Mouse (Mus musculus) erythroblast, adult 5-6 weeks (primary cell): ENCODE results near the gene Olfr115. TPM values are rescaled to one million over a fixed set of nuclear protein-coding genes. Genes with fewer than 3 reads are reported as not detected.

Source experiments
- ATAC-seq: replicated peaks from 2 replicates; pipeline ENCODE4 v1.8.0; 2016; ENCODE audit warnings: moderate number of reproducible peaks, mild to moderate bottlenecking, moderate TSS enrichment, inconsistent platforms; ENCODE audit not compliant: poor library complexity, low FRiP score, severe bottlenecking
- total RNA-seq, 2 experiments: library from RNA; stranded (forward) in 1 of 2; stranded (reverse) in 1 of 2; fragments of 150-400 nt in 1 of 2; fragments of 200-764, 138-1000 nt in 1 of 2; gene quantifications; 2 replicates each; pipeline versions ENCODE4 v1.2.3 to v1.2.4; 2015 to 2017; ENCODE audit warnings: low replicate concordance in 2 of 2

Olfr115 gene
- total RNA-seq (2015; ENCODE audit: low replicate concordance): not detected in 2 replicates
- not detected in 2 replicates for total RNA-seq (2017; ENCODE audit: low replicate concordance)

- ATAC-seq: no peak
Measured at GRCm38 (mm10) chr17:37627009-37627408, at the start of gene Olfr115, which contains the start of gene Olfr116. Gene Olfr115, minus strand, starts transcription at chr17:37627109. Gene Olfr116, minus strand, starts transcription at chr17:37627199.

- ATAC-seq: no peak
Measured at GRCm38 (mm10) chr17:37666688-37667087, 39.8 kb upstream of the Olfr115 start, which contains the start of gene Olfr118. Gene Olfr118, plus strand, starts transcription at chr17:37666988.

DNA sequence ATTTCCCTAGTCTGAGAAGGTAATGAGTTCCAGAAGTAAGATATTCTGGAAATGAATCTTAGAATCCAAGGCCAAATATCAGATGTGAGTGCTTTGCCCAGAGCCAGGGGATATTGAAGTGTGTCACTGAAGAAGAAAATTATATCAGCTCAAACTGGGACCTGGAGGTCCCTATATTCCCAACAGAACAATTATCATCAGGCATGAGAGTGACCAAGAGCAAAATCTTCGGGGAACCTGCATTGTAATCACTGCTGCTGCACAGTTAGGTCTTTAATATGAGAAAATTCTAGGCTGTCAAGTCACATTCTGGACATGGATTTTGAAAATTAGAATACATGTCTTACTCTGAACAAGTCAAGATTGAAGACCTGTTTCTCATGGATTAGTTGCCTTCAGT lies 36.8 kb upstream of the Olfr115 start, which contains the start of gene Olfr117:
Gene Olfr117 (minus strand): TSS at position 101 of the 400 bp plus-strand sequence.
- no peak for ATAC-seq

DNA sequence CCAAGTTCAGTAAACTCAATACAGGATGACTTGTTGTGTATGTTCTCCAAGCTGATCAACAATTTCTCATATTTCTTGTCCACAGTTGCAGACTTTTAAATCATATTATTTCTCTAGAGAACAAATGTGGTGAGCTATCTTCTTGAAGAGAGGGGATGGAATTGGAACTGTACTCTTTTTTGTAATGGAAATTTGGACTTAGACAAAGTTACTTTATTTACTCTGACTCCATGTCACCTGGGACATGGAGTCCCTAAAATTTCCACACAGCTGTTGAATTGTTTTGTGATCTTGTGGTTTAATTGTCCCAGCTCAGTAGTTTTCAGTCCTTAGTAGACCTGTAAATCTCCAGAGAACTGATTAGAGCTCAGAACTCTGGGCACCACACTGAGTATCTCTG lies 34.3 kb downstream of the Olfr115 start, which contains the start of gene Olfr114:
Gene Olfr114 (minus strand): TSS at position 101 of the 400 bp plus-strand sequence.
- no peak for ATAC-seq

GRCm38 (mm10) chr17:37577563-37577962 lies 49.3 kb downstream of the Olfr115 start, which contains the start of gene Olfr113:
Gene Olfr113, minus strand, starts transcription at chr17:37577663.
- ATAC-seq: no peak

DNA sequence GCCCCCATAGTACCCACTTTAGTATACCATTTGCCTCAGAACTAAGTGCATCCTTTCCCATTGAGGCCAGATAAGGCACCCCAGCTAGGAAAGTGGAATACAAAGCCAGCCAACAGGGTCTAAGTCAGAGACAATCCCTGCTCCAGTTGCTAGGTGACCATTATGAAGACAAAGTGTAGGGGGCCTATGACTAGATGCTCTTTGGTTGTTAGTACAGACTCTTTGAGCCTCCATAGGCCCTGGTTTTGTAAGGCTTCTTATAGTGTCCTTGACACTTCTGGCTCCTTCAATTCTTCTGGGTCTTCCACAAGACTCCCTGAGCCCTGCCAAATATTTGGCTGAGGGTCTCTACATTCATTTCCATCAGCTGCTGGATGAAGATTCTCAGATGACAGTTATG lies 57.6 kb downstream of the Olfr115 start, which contains the start of gene Olfr112:
Gene Olfr112 (minus strand): TSS at position 101 of the 400 bp plus-strand sequence.
- no peak for ATAC-seq

Other genes starting within 250 kb of the Olfr115 start
- gene Olfr105-ps, start 248.1 kb downstream of the Olfr115 start, total RNA-seq (2015; ENCODE audit: low replicate concordance): not detected in 2 replicates
- gene Olfr105-ps, start 248.1 kb downstream of the Olfr115 start, total RNA-seq (2017; ENCODE audit: low replicate concordance): not detected in 2 replicates
- not detected in 2 replicates for gene Olfr106-ps, start 236.7 kb downstream of the Olfr115 start, total RNA-seq (2015; ENCODE audit: low replicate concordance)
- not detected in 2 replicates for gene Olfr106-ps, start 236.7 kb downstream of the Olfr115 start, total RNA-seq (2017; ENCODE audit: low replicate concordance)
- gene Olfr107, start 227.9 kb downstream of the Olfr115 start, total RNA-seq (2015; ENCODE audit: low replicate concordance): not detected in 2 replicates
- 0.56 TPM in 1 of 2 replicates, not detected in the other for gene Olfr107, start 227.9 kb downstream of the Olfr115 start, total RNA-seq (2017; ENCODE audit: low replicate concordance)
- gene Olfr108, start 181.6 kb downstream of the Olfr115 start, total RNA-seq (2015; ENCODE audit: low replicate concordance): not detected in 2 replicates
- gene Olfr108, start 181.6 kb downstream of the Olfr115 start, total RNA-seq (2017; ENCODE audit: low replicate concordance): not detected in 2 replicates
- gene Olfr109, start 168.2 kb downstream of the Olfr115 start, total RNA-seq (2015; ENCODE audit: low replicate concordance): not detected in 2 replicates
- gene Olfr109, start 168.2 kb downstream of the Olfr115 start, total RNA-seq (2017; ENCODE audit: low replicate concordance): not detected in 2 replicates
- gene H2-M2, start 143.6 kb downstream of the Olfr115 start, total RNA-seq (2015; ENCODE audit: low replicate concordance): not detected in 2 replicates
- 0.34 TPM in 1 of 2 replicates, not detected in the other for gene H2-M2, start 143.6 kb downstream of the Olfr115 start, total RNA-seq (2017; ENCODE audit: low replicate concordance)
- gene Olfr110, start 134.6 kb downstream of the Olfr115 start, total RNA-seq (2015; ENCODE audit: low replicate concordance): not detected in 2 replicates
- gene Olfr110, start 134.6 kb downstream of the Olfr115 start, total RNA-seq (2017; ENCODE audit: low replicate concordance): not detected in 2 replicates
- gene Olfr111, start 119.1 kb downstream of the Olfr115 start, total RNA-seq (2015; ENCODE audit: low replicate concordance): not detected in 2 replicates
- gene Olfr111, start 119.1 kb downstream of the Olfr115 start, total RNA-seq (2017; ENCODE audit: low replicate concordance): not detected in 2 replicates
- not detected in 2 replicates for gene Olfr112, start 57.7 kb downstream of the Olfr115 start, total RNA-seq (2015; ENCODE audit: low replicate concordance)
- 0.09 TPM in 1 of 2 replicates, not detected in the other for gene Olfr112, start 57.7 kb downstream of the Olfr115 start, total RNA-seq (2017; ENCODE audit: low replicate concordance)
- not detected in 2 replicates for gene Olfr113, start 49.4 kb downstream of the Olfr115 start, total RNA-seq (2015; ENCODE audit: low replicate concordance)
- not detected in 2 replicates for gene Olfr113, start 49.4 kb downstream of the Olfr115 start, total RNA-seq (2017; ENCODE audit: low replicate concordance)
- not detected in 2 replicates for gene Olfr114, start 34.4 kb downstream of the Olfr115 start, total RNA-seq (2015; ENCODE audit: low replicate concordance)
- gene Olfr114, start 34.4 kb downstream of the Olfr115 start, total RNA-seq (2017; ENCODE audit: low replicate concordance): not detected in 2 replicates
- gene Olfr116, start 90 bp upstream of the Olfr115 start, total RNA-seq (2015; ENCODE audit: low replicate concordance): not detected in 2 replicates
- not detected in 2 replicates for gene Olfr116, start 90 bp upstream of the Olfr115 start, total RNA-seq (2017; ENCODE audit: low replicate concordance)
- gene Olfr117, start 36.7 kb upstream of the Olfr115 start, total RNA-seq (2015; ENCODE audit: low replicate concordance): not detected in 2 replicates
- not detected in 2 replicates for gene Olfr117, start 36.7 kb upstream of the Olfr115 start, total RNA-seq (2017; ENCODE audit: low replicate concordance)
- not detected in 2 replicates for gene Olfr118, start 39.9 kb upstream of the Olfr115 start, total RNA-seq (2015; ENCODE audit: low replicate concordance)
- gene Olfr118, start 39.9 kb upstream of the Olfr115 start, total RNA-seq (2017; ENCODE audit: low replicate concordance): not detected in 2 replicates
- gene Olfr119, start 69.5 kb upstream of the Olfr115 start, total RNA-seq (2015; ENCODE audit: low replicate concordance): not detected in 2 replicates
- not detected in 2 replicates for gene Olfr119, start 69.5 kb upstream of the Olfr115 start, total RNA-seq (2017; ENCODE audit: low replicate concordance)
- not detected in 2 replicates for gene Olfr120, start 94.7 kb upstream of the Olfr115 start, total RNA-seq (2015; ENCODE audit: low replicate concordance)
- not detected in 2 replicates for gene Olfr120, start 94.7 kb upstream of the Olfr115 start, total RNA-seq (2017; ENCODE audit: low replicate concordance)
- gene Olfr121, start 121.7 kb upstream of the Olfr115 start, total RNA-seq (2015; ENCODE audit: low replicate concordance): not detected in 2 replicates
- gene Olfr121, start 121.7 kb upstream of the Olfr115 start, total RNA-seq (2017; ENCODE audit: low replicate concordance): not detected in 2 replicates
- not detected in 2 replicates for gene Olfr122, start 141.5 kb upstream of the Olfr115 start, total RNA-seq (2015; ENCODE audit: low replicate concordance)
- not detected in 2 replicates for gene Olfr122, start 141.5 kb upstream of the Olfr115 start, total RNA-seq (2017; ENCODE audit: low replicate concordance)
- not detected in 2 replicates for gene Olfr123, start 166.4 kb upstream of the Olfr115 start, total RNA-seq (2015; ENCODE audit: low replicate concordance)
- gene Olfr123, start 166.4 kb upstream of the Olfr115 start, total RNA-seq (2017; ENCODE audit: low replicate concordance): not detected in 2 replicates
- not detected in 2 replicates for gene Olfr124, start 172.8 kb upstream of the Olfr115 start, total RNA-seq (2015; ENCODE audit: low replicate concordance)
- not detected in 2 replicates for gene Olfr124, start 172.8 kb upstream of the Olfr115 start, total RNA-seq (2017; ENCODE audit: low replicate concordance)
- gene Olfr125, start 205.8 kb upstream of the Olfr115 start, total RNA-seq (2015; ENCODE audit: low replicate concordance): not detected in 2 replicates
- gene Olfr125, start 205.8 kb upstream of the Olfr115 start, total RNA-seq (2017; ENCODE audit: low replicate concordance): not detected in 2 replicates
- not detected in 2 replicates for gene Olfr126, start 220.4 kb upstream of the Olfr115 start, total RNA-seq (2015; ENCODE audit: low replicate concordance)
- gene Olfr126, start 220.4 kb upstream of the Olfr115 start, total RNA-seq (2017; ENCODE audit: low replicate concordance): not detected in 2 replicates